Mouse (Mus musculus) bone marrow, adult 2 months (tissue): ENCODE data around the gene Ccno. TPM values are rescaled to one million over a fixed set of nuclear protein-coding genes. Genes with fewer than 3 reads are reported as not detected.
A peak's percentile ranks its signal among the peaks of the same experiment; 100 is the strongest.

Source experiments
- H3K27ac ChIP-seq: fragments of 200-500 bp; 2 replicates; pipeline ENCODE4 v1.5.1; 2012; ENCODE audit warnings: low read depth, mild to moderate bottlenecking, control low read depth, inconsistent platforms, low read length; ENCODE audit not compliant: control insufficient read depth, poor library complexity, insufficient read depth
- H3K4me1 ChIP-seq: fragments of 200-500 bp; 2 replicates; pipeline ENCODE4 v1.6.1; 2011; ENCODE audit warnings: low read length; ENCODE audit not compliant: control insufficient read depth, insufficient read depth
- H3K4me3 ChIP-seq: fragments of 200-500 bp; replicated peaks from 2 replicates; pipeline ENCODE3; 2011; ENCODE audit warnings: mild to moderate bottlenecking, low read depth, low read length, control low read depth; ENCODE audit not compliant: control insufficient read depth
- CTCF ChIP-seq: fragments of 200-500 bp; IDR thresholded peaks from 2 replicates; pipeline ENCODE4 v1.5.1; 2011; ENCODE audit warnings: low read length, control low read depth; ENCODE audit not compliant: control insufficient read depth, insufficient read depth
- POLR2A ChIP-seq: fragments of 200-500 bp; IDR thresholded peaks from 2 replicates; pipeline ENCODE4 v1.6.1; 2011; ENCODE audit warnings: low read depth, mild to moderate bottlenecking, control low read depth, low read length, borderline replicate concordance; ENCODE audit not compliant: control insufficient read depth
- WGBS: fragments of 180-500 bp; shearing (Covaris S2); methylation state at CpG from one replicate; pipeline ENCODE4 v1.1.7; 2018; 5-methylcytosine and 5-hydroxymethylcytosine counted together
- polyA plus RNA-seq: library from polyadenylated mRNA; stranded (reverse); fragments of >200 nt; gene quantifications from 2 replicates; pipeline ENCODE4 v1.2.4, GENCODE M21; 2011; ENCODE audit warnings: low replicate concordance; ENCODE audit not compliant: missing spikeins, insufficient read depth, insufficient read length

Gene Ccno
- polyA plus RNA-seq, 1 experiment = 4.0 TPM

- TF ChIP-seq POLR2A (no peak), CTCF (no peak)
Measured at GRCm38 (mm10) chr13:112993531-112994152, 6.0 kb downstream of the Ccno start, which contains the start of gene Mcidas. Gene Mcidas (plus strand): TSS chr13:112993845.

GRCm38 (mm10) chr13:112994191-112994590, 6.6 kb downstream of the Ccno start:
- TF ChIP-seq POLR2A (no peak), CTCF (peak; percentile 88)
- WGBS = under 1% methylated on average over 25 of the region's 25 CpGs
- no peak overlapping the region; the same call in 1 of the 2 replicates for H3K27ac ChIP-seq
- H3K4me1 ChIP-seq = peaks cover 5% of the 10 kb centered on the region
- peak overlapping the region; percentile 47 for H3K4me3 ChIP-seq

More at GRCm38 (mm10) chr13:112993531-112994152, 6.0 kb downstream of the Ccno start, which contains the start of gene Mcidas:
- H3K4me3 ChIP-seq = peak within 1 kb of the TSS; percentile 47
- under 1% methylated on average over 63 of the region's 63 CpGs for WGBS
- H3K27ac ChIP-seq = no peak within 1 kb of the TSS; the same call in 1 of the 2 replicates
- peaks cover 5% of the 10 kb centered on the region for H3K4me1 ChIP-seq

- H3K4me1 ChIP-seq = no peaks in the 10 kb centered on the region; the same call in none of the 2 replicates
- H3K27ac ChIP-seq = no peak overlapping the region
- TF ChIP-seq CTCF (no peak), POLR2A (no peak)
- WGBS = 24% methylated on average over 4 of the region's 4 CpGs
- H3K4me3 ChIP-seq = no peak overlapping the region
Measured at GRCm38 (mm10) chr13:112996407-112996806, 8.8 kb downstream of the Ccno start.

GRCm38 (mm10) chr13:112997369-112997768, 9.8 kb downstream of the Ccno start:
- no peaks in the 10 kb centered on the region; the same call in none of the 2 replicates for H3K4me1 ChIP-seq
- H3K4me3 ChIP-seq = no peak overlapping the region
- 70% methylated on average over 6 of the region's 6 CpGs for WGBS
- no peak overlapping the region for H3K27ac ChIP-seq
- TF ChIP-seq CTCF (no peak), POLR2A (no peak)

GRCm38 (mm10) chr13:112998427-112999201, 11.0 kb downstream of the Ccno start:
- Histone ChIP-seq H3K4me1 (no peaks in the 10 kb centered on the region; the same call in none of the 2 replicates), H3K4me3 (no peak overlapping the region), H3K27ac (no peak overlapping the region)
- TF ChIP-seq CTCF = no peak
- no peak for TF ChIP-seq POLR2A
- under 1% methylated on average over 46 of the region's 46 CpGs for WGBS

- 63% methylated on average over 3 of the region's 3 CpGs for WGBS
Measured at GRCm38 (mm10) chr13:113000090-113000489, 12.5 kb downstream of the Ccno start.

GRCm38 (mm10) chr13:113000576-113001318, 13.1 kb downstream of the Ccno start:
- no peak for TF ChIP-seq CTCF
- TF ChIP-seq POLR2A = no peak
- Histone ChIP-seq H3K4me3 (no peak overlapping the region), H3K4me1 (no peaks in the 10 kb centered on the region; the same call in none of the 2 replicates), H3K27ac (no peak overlapping the region)
- 50% methylated on average over 9 of the region's 9 CpGs for WGBS

More at GRCm38 (mm10) chr13:113000090-113000489, 12.5 kb downstream of the Ccno start:
- TF ChIP-seq POLR2A (no peak), CTCF (no peak)
- Histone ChIP-seq H3K4me1 (no peaks in the 10 kb centered on the region; the same call in none of the 2 replicates), H3K4me3 (no peak overlapping the region), H3K27ac (no peak overlapping the region)
